In genomic region chr2:180506281-180506680, GRCm38 (mm10) we compare ENCODE assay signal across 37 mouse cellular contexts. TPM values are rescaled to one million over a fixed set of nuclear protein-coding genes. Genes with fewer than 3 reads are reported as not detected.
DNase-seq lines count a peak whose midpoint lies in the region; ATAC-seq and TF ChIP-seq lines count a peak whose summit lies in the region.
"Had no signal": no experiment of that assay in that cellular context is flagged by ENCODE, and none has a peak within 500 bp of the region (broad histone marks: within the 10 kb centered on the region; RNA-seq: fewer than 3 reads in every experiment).

No protein-coding gene starts in this region.

- no peak overlapping the region for H3K27ac ChIP-seq in hindbrain, embryonic 16.5 days (ENCODE audit: low read depth, low read length)
- no peak overlapping the region for H3K27ac ChIP-seq in hindbrain, embryonic 13.5 days
- H3K27ac ChIP-seq in midbrain, embryonic 10.5 days (replicated peaks), result peak overlapping the region; percentile 33; the same call in 1 of the 2 replicates
- no peak overlapping the region for H3K27ac ChIP-seq in midbrain, embryonic 14.5 days (replicated peaks; ENCODE audit: low read depth, low read length)
- H3K27ac ChIP-seq in forebrain, embryonic 13.5 days, result peak overlapping the region; percentile 67
- 0 out of 2 replicates have a peak overlapping the region, but pooled peaks have one; percentile 7 for H3K27ac ChIP-seq in intestine, embryonic 16.5 days (ENCODE audit: low read length)
- H3K27ac ChIP-seq in cerebellum, adult 2 months (ENCODE audit: insufficient read depth, low read length), result no peak overlapping the region
- H3K27ac ChIP-seq: embryonic facial prominence, embryonic 13.5 days; heart, embryonic 10.5 days; heart, embryonic 15.5 days; hindbrain, embryonic 15.5 days; layer of hippocampus, adult 2 months; limb, embryonic 15.5 days; liver, embryonic 13.5 days; macrophage; neural tube, embryonic 12.5 days had no signal

- H3K9me3 ChIP-seq in hindbrain, embryonic 16.5 days (ENCODE audit: control insufficient read depth, low read length), result no peaks in the 10 kb centered on the region
- no peaks in the 10 kb centered on the region for H3K9me3 ChIP-seq in hindbrain, embryonic 13.5 days
- no peaks in the 10 kb centered on the region for H3K9me3 ChIP-seq in midbrain, embryonic 10.5 days (replicated peaks)
- no peaks in the 10 kb centered on the region for H3K9me3 ChIP-seq in midbrain, embryonic 14.5 days (ENCODE audit: control insufficient read depth, low read length)
- no peaks in the 10 kb centered on the region for H3K9me3 ChIP-seq in forebrain, embryonic 13.5 days (replicated peaks)
- no peaks in the 10 kb centered on the region for H3K9me3 ChIP-seq in intestine, embryonic 16.5 days (ENCODE audit: control insufficient read depth, low read length)
- H3K9me3 ChIP-seq: embryonic facial prominence, embryonic 13.5 days; heart, embryonic 10.5 days; heart, embryonic 15.5 days; hindbrain, embryonic 15.5 days; limb, embryonic 15.5 days; liver, embryonic 13.5 days; neural tube, embryonic 12.5 days had no signal

- 27% methylated on average over 5 of the region's 5 CpGs for WGBS in hindbrain, embryonic 16.5 days
- 39% methylated on average over 5 of the region's 5 CpGs for WGBS in hindbrain, embryonic 13.5 days
- WGBS in midbrain, embryonic 10.5 days, result 54% methylated on average over 5 of the region's 5 CpGs
- 45% methylated on average over 5 of the region's 5 CpGs for WGBS in midbrain, embryonic 14.5 days
- 10% methylated on average over 5 of the region's 5 CpGs for WGBS in forebrain, embryonic 13.5 days
- WGBS in intestine, embryonic 16.5 days, result 78% methylated on average over 5 of the region's 5 CpGs
- 74% methylated on average over 5 of the region's 5 CpGs for WGBS in cerebellum, adult 2 months

- ATAC-seq in hindbrain, embryonic 16.5 days, result peak; percentile 27; the same call in 1 of the 2 replicates
- ATAC-seq in hindbrain, embryonic 13.5 days (ENCODE audit: low FRiP score), result no peak
- ATAC-seq in midbrain, embryonic 14.5 days (ENCODE audit: low FRiP score, low TSS enrichment), result no peak
- ATAC-seq in forebrain, embryonic 13.5 days, result peak; percentile 29; the same call in 1 of the 2 replicates
- no peak for ATAC-seq in intestine, embryonic 16.5 days
- ATAC-seq: lung, postnatal 0 days; Patski had no signal

- H3K27me3 ChIP-seq in hindbrain, embryonic 16.5 days (replicated peaks; ENCODE audit: control insufficient read depth, insufficient read depth, low read length), result no peaks in the 10 kb centered on the region; the same call in none of the 2 replicates
- H3K27me3 ChIP-seq in hindbrain, embryonic 13.5 days, result peaks cover 32% of the 10 kb centered on the region
- peaks cover 97% of the 10 kb centered on the region for H3K27me3 ChIP-seq in midbrain, embryonic 10.5 days (ENCODE audit: low read depth, poor library complexity, severe bottlenecking)
- peaks cover 40% of the 10 kb centered on the region; the same call in 1 of the 2 replicates for H3K27me3 ChIP-seq in midbrain, embryonic 14.5 days (ENCODE audit: control insufficient read depth, insufficient read depth, low read length)
- H3K27me3 ChIP-seq in forebrain, embryonic 13.5 days, result peaks cover 16% of the 10 kb centered on the region
- 0 out of 2 replicates have a peak, but pooled peaks cover under 1% of the 10 kb centered on the region for H3K27me3 ChIP-seq in intestine, embryonic 16.5 days (replicated peaks; ENCODE audit: control insufficient read depth, insufficient read depth, low read length)
- H3K27me3 ChIP-seq in cerebellum, adult 2 months (ENCODE audit: control insufficient read depth, insufficient read depth, low read length), result no peaks in the 10 kb centered on the region

- no peaks in the 10 kb centered on the region for H3K36me3 ChIP-seq in hindbrain, embryonic 16.5 days (ENCODE audit: control insufficient read depth, insufficient read depth, low read length)
- H3K36me3 ChIP-seq in hindbrain, embryonic 13.5 days, result no peaks in the 10 kb centered on the region
- no peaks in the 10 kb centered on the region for H3K36me3 ChIP-seq in midbrain, embryonic 10.5 days
- H3K36me3 ChIP-seq in midbrain, embryonic 14.5 days (ENCODE audit: control insufficient read depth, insufficient read depth, low read length), result no peaks in the 10 kb centered on the region
- H3K36me3 ChIP-seq in forebrain, embryonic 13.5 days (ENCODE audit: poor library complexity, severe bottlenecking), result no peaks in the 10 kb centered on the region
- H3K36me3 ChIP-seq in intestine, embryonic 16.5 days (ENCODE audit: control insufficient read depth, insufficient read depth, low read length), result no peaks in the 10 kb centered on the region
- H3K36me3 ChIP-seq: embryonic facial prominence, embryonic 13.5 days; heart, embryonic 10.5 days; heart, embryonic 15.5 days; hindbrain, embryonic 15.5 days; limb, embryonic 15.5 days; liver, embryonic 13.5 days; neural tube, embryonic 12.5 days had no signal

- no peak for TF ChIP-seq CTCF in cerebellum, adult 2 months (IDR thresholded peaks at IDR 0.05; ENCODE audit: borderline replicate concordance, insufficient read depth, low read depth, low read length)

- no peak overlapping the region; the same call in 1 of the 2 replicates for H3K9ac ChIP-seq in hindbrain, embryonic 16.5 days (ENCODE audit: low read depth, low read length)
- no peak overlapping the region for H3K9ac ChIP-seq in hindbrain, embryonic 13.5 days
- H3K9ac ChIP-seq in midbrain, embryonic 14.5 days (replicated peaks; ENCODE audit: low read length), result no peak overlapping the region
- no peak overlapping the region for H3K9ac ChIP-seq in forebrain, embryonic 13.5 days
- H3K9ac ChIP-seq in intestine, embryonic 16.5 days (ENCODE audit: low read depth, low read length), result no peak overlapping the region
- H3K9ac ChIP-seq: embryonic facial prominence, embryonic 13.5 days; heart, embryonic 15.5 days; hindbrain, embryonic 15.5 days; limb, embryonic 15.5 days; liver, embryonic 13.5 days; neural tube, embryonic 12.5 days had no signal

- intact Hi-C loops in gastrocnemius, postnatal 36 days (cut with DNase I), result no loop called here

- TF ChIP-seq POLR2A in cerebellum, adult 2 months (IDR thresholded peaks at IDR 0.05; ENCODE audit: borderline replicate concordance, insufficient read depth, low read length), result no peak

- H3K4me3 ChIP-seq in hindbrain, embryonic 16.5 days (ENCODE audit: low read length), result no peak overlapping the region
- H3K4me3 ChIP-seq in hindbrain, embryonic 13.5 days, result no peak overlapping the region
- no peak overlapping the region for H3K4me3 ChIP-seq in midbrain, embryonic 10.5 days
- H3K4me3 ChIP-seq in midbrain, embryonic 14.5 days (replicated peaks; ENCODE audit: low read depth, low read length), result no peak overlapping the region
- no peak overlapping the region for H3K4me3 ChIP-seq in forebrain, embryonic 13.5 days
- no peak overlapping the region for H3K4me3 ChIP-seq in intestine, embryonic 16.5 days (ENCODE audit: low read length)
- H3K4me3 ChIP-seq in cerebellum, adult 2 months (replicated peaks; ENCODE audit: insufficient read depth, low read depth, low read length), result no peak overlapping the region
- H3K4me3 ChIP-seq: embryonic facial prominence, embryonic 13.5 days; heart, embryonic 10.5 days; heart, embryonic 15.5 days; hindbrain, embryonic 15.5 days; layer of hippocampus, adult 2 months; limb, embryonic 15.5 days; liver, embryonic 13.5 days; myocyte; neural tube, embryonic 12.5 days had no signal

- no peak for DNase-seq in midbrain, embryonic 10.5 days (ENCODE audit: low spot score)
- no peak for DNase-seq in midbrain, embryonic 14.5 days
- DNase-seq in gastrocnemius, postnatal 36 days, result no peak
- DNase-seq in cerebellum, adult 2 months, result no peak
- DNase-seq: adrenal gland, postnatal 10 days; cerebellum, adult 11 months; cerebellum, postnatal 10 days; gastrocnemius, postnatal 10 days; heart, adult 11 months; kidney, adult 18-20 months; kidney, postnatal 25 days; layer of hippocampus, postnatal 36 days; left cerebral cortex, postnatal 4 days; liver, embryonic 13.5 days; lung, adult 18-20 months; right cerebral cortex, adult 18-20 months; spleen, adult 18-20 months; thymus, postnatal 14 days had no signal

- H3K4me1 ChIP-seq in hindbrain, embryonic 16.5 days (ENCODE audit: control insufficient read depth, insufficient read depth, low read depth, low read length), result peaks cover 6% of the 10 kb centered on the region
- H3K4me1 ChIP-seq in hindbrain, embryonic 13.5 days (replicated peaks), result peaks cover 15% of the 10 kb centered on the region
- H3K4me1 ChIP-seq in midbrain, embryonic 10.5 days, result peaks cover 42% of the 10 kb centered on the region
- H3K4me1 ChIP-seq in midbrain, embryonic 14.5 days (ENCODE audit: control insufficient read depth, insufficient read depth, low read length), result peaks cover 12% of the 10 kb centered on the region
- peaks cover 35% of the 10 kb centered on the region for H3K4me1 ChIP-seq in forebrain, embryonic 13.5 days
- H3K4me1 ChIP-seq in intestine, embryonic 16.5 days (ENCODE audit: control insufficient read depth, insufficient read depth, low read length), result peaks cover 24% of the 10 kb centered on the region
- H3K4me1 ChIP-seq in cerebellum, adult 2 months (ENCODE audit: control insufficient read depth, insufficient read depth, low read length), result no peaks in the 10 kb centered on the region
- H3K4me1 ChIP-seq: liver, embryonic 13.5 days had no signal

- no peak overlapping the region for H3K4me2 ChIP-seq in hindbrain, embryonic 16.5 days (ENCODE audit: low read length)
- no peak overlapping the region for H3K4me2 ChIP-seq in hindbrain, embryonic 13.5 days
- H3K4me2 ChIP-seq in midbrain, embryonic 14.5 days (ENCODE audit: low read length), result no peak overlapping the region
- H3K4me2 ChIP-seq in forebrain, embryonic 13.5 days, result peak overlapping the region; percentile 25; the same call in 1 of the 2 replicates
- H3K4me2 ChIP-seq in intestine, embryonic 16.5 days (ENCODE audit: low read depth, low read length), result no peak overlapping the region
- H3K4me2 ChIP-seq: embryonic facial prominence, embryonic 13.5 days; heart, embryonic 15.5 days; hindbrain, embryonic 15.5 days; limb, embryonic 15.5 days; liver, embryonic 13.5 days; neural tube, embryonic 12.5 days had no signal

RNA-seq across cellular contexts. Expression of gene Ntsr1, which starts 6.5 kb away (rescaled TPM):
- polyA plus RNA-seq in hindbrain, embryonic 16.5 days (2015; fragmentation: Nextera tagmentation; extraction: Ambion mirVana), result 3.6 and 4.1 TPM in 2 replicates
- 0.82 and 1.2 TPM in 2 replicates for polyA plus RNA-seq in hindbrain, embryonic 13.5 days (2015; fragmentation: Nextera tagmentation; extraction: Ambion mirVana)
- 0.10 and 0.24 TPM in 2 replicates for polyA plus RNA-seq in midbrain, embryonic 10.5 days (2016; fragmentation: Nextera tagmentation; extraction: Ambion mirVana)
- 0.89 and 1.3 TPM in 2 replicates for polyA plus RNA-seq in midbrain, embryonic 14.5 days (2014; fragmentation: Nextera tagmentation; extraction: Ambion mirVana)
- 2.2 and 2.3 TPM in 2 replicates for polyA plus RNA-seq in forebrain, embryonic 13.5 days (2015; fragmentation: Nextera tagmentation; extraction: Ambion mirVana)
- 1.9 and 2.1 TPM in 2 replicates for polyA plus RNA-seq in intestine, embryonic 16.5 days (2015; fragmentation: Nextera tagmentation; extraction: Ambion mirVana)
- total RNA-seq in gastrocnemius, postnatal 36 days (2021), result not detected
- polyA plus RNA-seq in cerebellum, adult 2 months (2012; rRNA removed), result 0.79 and 1.3 TPM in 2 replicates
- total RNA-seq: common myeloid progenitor, adult 5-6 weeks; heart, postnatal 25 days; megakaryocyte-erythroid progenitor cell, adult 5-6 weeks; MEL had no signal
- polyA plus RNA-seq: macrophage, myocyte, Patski had no signal

RNA-seq across cellular contexts. Expression of gene Slco4a1, which starts 50.2 kb away (rescaled TPM):
- 2.7 and 3.0 TPM in 2 replicates for polyA plus RNA-seq in hindbrain, embryonic 16.5 days (2015; fragmentation: Nextera tagmentation; extraction: Ambion mirVana)
- polyA plus RNA-seq in hindbrain, embryonic 13.5 days (2015; fragmentation: Nextera tagmentation; extraction: Ambion mirVana), result 1.9 and 2.2 TPM in 2 replicates
- polyA plus RNA-seq in midbrain, embryonic 10.5 days (2016; fragmentation: Nextera tagmentation; extraction: Ambion mirVana), result 5.3 and 6.7 TPM in 2 replicates
- polyA plus RNA-seq in midbrain, embryonic 14.5 days (2014; fragmentation: Nextera tagmentation; extraction: Ambion mirVana), result 1.0 and 1.1 TPM in 2 replicates
- 1.1 and 2.1 TPM in 2 replicates for polyA plus RNA-seq in forebrain, embryonic 13.5 days (2015; fragmentation: Nextera tagmentation; extraction: Ambion mirVana)
- 2.2 TPM in 2 replicates for polyA plus RNA-seq in intestine, embryonic 16.5 days (2015; fragmentation: Nextera tagmentation; extraction: Ambion mirVana)
- total RNA-seq in gastrocnemius, postnatal 36 days (2021), result under 1 TPM in 1 of 2 experiments, not detected in 1; 0.08 TPM
- 18.6 and 25.3 TPM in 2 replicates for polyA plus RNA-seq in cerebellum, adult 2 months (2012; rRNA removed)
- total RNA-seq: heart, postnatal 25 days; MEL had no signal

Comparison
In these comparisons a context has a peak if more than half of its experiments do, and no peak if none do; other contexts are left out.
1. ATAC-seq: peak in hindbrain, embryonic 16.5 days (single experiment) and forebrain, embryonic 13.5 days (single experiment); none in hindbrain, embryonic 13.5 days (single experiment), midbrain, embryonic 14.5 days (single experiment) and intestine, embryonic 16.5 days (single experiment).
2. H3K27ac ChIP-seq: peak in midbrain, embryonic 10.5 days (single experiment), forebrain, embryonic 13.5 days (single experiment) and intestine, embryonic 16.5 days (single experiment); none in hindbrain, embryonic 16.5 days (single experiment), hindbrain, embryonic 13.5 days (single experiment), midbrain, embryonic 14.5 days (single experiment) and cerebellum, adult 2 months (single experiment).